Mouse (Mus musculus) lung, embryonic 14.5 days (tissue): ENCODE measurements around the gene Fsd2. TPM values are rescaled to one million over a fixed set of nuclear protein-coding genes. Genes with fewer than 3 reads are reported as not detected.

Experiments used
- ATAC-seq: fragments of 200-750 bp; cut with Nextera tagmentation; 2 replicates; pipeline ENCODE4 v1.8.0; 2017; ENCODE audit warnings: mild to moderate bottlenecking, moderate TSS enrichment, moderate library complexity; ENCODE audit not compliant: insufficient read depth
- DNase-seq: peaks from one replicate; pipeline ENCODE4 v3.0.0-alpha.2; 2015
- H3K27ac ChIP-seq: fragments of 300-500 bp; sonication (generic); 2 replicates; pipeline ENCODE4 v1.5.1; 2014; ENCODE audit warnings: low read depth, mild to moderate bottlenecking, moderate library complexity
- H3K27me3 ChIP-seq: fragments of 300-500 bp; sonication (generic); 2 replicates; pipeline ENCODE4 v1.6.1; 2014; ENCODE audit warnings: low read length, control low read depth; ENCODE audit not compliant: insufficient read depth
- H3K36me3 ChIP-seq: fragments of 300-500 bp; sonication (generic); 2 replicates; pipeline ENCODE4 v1.6.1; 2014; ENCODE audit warnings: control low read depth; ENCODE audit not compliant: insufficient read depth
- H3K4me1 ChIP-seq: fragments of 300-500 bp; sonication (generic); 2 replicates; pipeline ENCODE4 v1.6.1; 2014; ENCODE audit warnings: antibody characterized with exemption, control low read depth; ENCODE audit not compliant: insufficient read depth
- H3K4me2 ChIP-seq: fragments of 300-500 bp; sonication (generic); 2 replicates; pipeline ENCODE4 v1.6.1; 2014; ENCODE audit warnings: mild to moderate bottlenecking
- H3K4me3 ChIP-seq: fragments of 300-500 bp; sonication (generic); 2 replicates; pipeline ENCODE4 v1.5.1; 2014; ENCODE audit warnings: low read depth, low read length
- H3K9ac ChIP-seq: fragments of 300-500 bp; sonication (generic); 2 replicates; pipeline ENCODE4 v1.6.1; 2014
- H3K9me3 ChIP-seq: fragments of 300-500 bp; sonication (generic); 2 replicates; pipeline ENCODE4 v1.6.1; 2016; ENCODE audit warnings: low read depth, low read length, control low read depth
- CTCF ChIP-seq: IDR thresholded peaks from 2 replicates; pipeline ENCODE4 v1.5.1; 2016; ENCODE audit warnings: antibody characterized with exemption, low read depth
- WGBS: fragments of 180-500 bp; shearing (Covaris S2); extraction: QIAGEN DNeasy Blood & Tissue Kit; methylation state at CpG from one replicate; pipeline ENCODE4 v1.1.7; 2014; 5-methylcytosine and 5-hydroxymethylcytosine counted together
- polyA plus RNA-seq: library from polyadenylated mRNA; unstranded; fragments of >200 nt; fragmentation: Nextera tagmentation; extraction: Ambion mirVana; gene quantifications from 2 replicates; pipeline ENCODE4 v1.2.1, GENCODE M21; 2014

Gene Fsd2
- polyA plus RNA-seq, 1 experiment from 2014 or later: 0.12 TPM

GRCm38 (mm10) chr7:81599379-81600280, 32.9 kb upstream of the Fsd2 start:
- Histone ChIP-seq H3K4me3 (no peak overlapping the region), H3K9ac (no peak overlapping the region), H3K9me3 (no peaks in the 10 kb centered on the region), H3K4me2 (no peak overlapping the region), H3K27me3 (no peaks in the 10 kb centered on the region), H3K27ac (no peak overlapping the region), H3K4me1 (no peaks in the 10 kb centered on the region), H3K36me3 (peaks cover 25% of the 10 kb centered on the region)
- WGBS: 50% methylated on average over 8 of the region's 8 CpGs
- TF ChIP-seq CTCF: no peak
- DNase-seq (no peak), ATAC-seq (no peak)

DNA sequence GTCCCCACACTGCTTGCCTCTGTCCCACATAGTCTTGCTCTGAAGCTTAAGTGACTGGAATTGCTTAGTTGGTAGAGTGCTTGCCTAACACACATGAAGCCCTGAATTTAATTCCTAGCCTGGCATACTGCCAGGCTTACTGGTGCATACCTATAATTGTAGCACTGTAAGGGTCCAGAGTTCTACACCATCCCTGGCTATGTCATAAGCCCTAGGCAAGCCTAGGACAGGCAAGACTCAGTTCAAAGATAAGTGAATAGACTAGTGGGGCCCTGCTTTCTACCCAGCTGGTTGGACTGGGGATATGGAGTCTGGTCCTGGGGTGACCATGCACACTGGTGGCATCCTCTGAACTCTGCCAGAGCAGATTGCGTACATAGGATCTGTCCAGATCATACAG, 30.9 kb upstream of the Fsd2 start:
- 96% methylated on average over 1 of the region's 1 CpGs for WGBS
- Histone ChIP-seq H3K27me3 (no peaks in the 10 kb centered on the region), H3K27ac (no peak overlapping the region)

DNA sequence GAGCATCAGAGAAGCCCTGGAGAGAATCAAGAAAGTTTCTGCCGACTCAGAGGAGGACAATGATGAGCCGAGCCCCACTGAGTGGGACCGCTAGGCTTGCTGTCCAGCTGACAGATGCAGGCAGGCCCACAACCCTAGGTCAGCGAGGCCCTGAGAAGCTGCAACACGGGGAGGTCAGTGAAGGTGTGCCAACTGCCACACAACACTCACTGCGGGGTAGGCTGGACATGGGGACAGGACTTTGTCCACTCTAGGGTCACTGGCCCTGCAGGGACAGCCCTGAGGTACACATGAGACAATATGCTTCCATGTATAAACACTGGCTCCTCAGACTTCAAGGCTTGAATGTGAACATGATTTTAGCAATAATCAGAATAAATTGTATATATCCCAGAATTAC, 29.3 kb upstream of the Fsd2 start:
- no peak overlapping the region for H3K4me2 ChIP-seq
- no peaks in the 10 kb centered on the region for H3K4me1 ChIP-seq
- H3K27me3 ChIP-seq: no peaks in the 10 kb centered on the region
- no peak for DNase-seq
- no peaks in the 10 kb centered on the region for H3K9me3 ChIP-seq
- no peak overlapping the region for H3K27ac ChIP-seq
- TF ChIP-seq CTCF: no peak
- WGBS: 86% methylated on average over 6 of the region's 6 CpGs
- no peak overlapping the region for H3K4me3 ChIP-seq
- no peak overlapping the region for H3K9ac ChIP-seq
- ATAC-seq: no peak
- H3K36me3 ChIP-seq: peaks cover 58% of the 10 kb centered on the region

More for the DNA sequence above, 30.9 kb upstream of the Fsd2 start:
- Histone ChIP-seq H3K9me3 (no peaks in the 10 kb centered on the region), H3K36me3 (peaks cover 44% of the 10 kb centered on the region), H3K4me3 (no peak overlapping the region), H3K9ac (no peak overlapping the region), H3K4me2 (no peak overlapping the region), H3K4me1 (no peaks in the 10 kb centered on the region)
- DNase-seq: peak; percentile 21
- TF ChIP-seq CTCF: no peak
- no peak for ATAC-seq

DNA sequence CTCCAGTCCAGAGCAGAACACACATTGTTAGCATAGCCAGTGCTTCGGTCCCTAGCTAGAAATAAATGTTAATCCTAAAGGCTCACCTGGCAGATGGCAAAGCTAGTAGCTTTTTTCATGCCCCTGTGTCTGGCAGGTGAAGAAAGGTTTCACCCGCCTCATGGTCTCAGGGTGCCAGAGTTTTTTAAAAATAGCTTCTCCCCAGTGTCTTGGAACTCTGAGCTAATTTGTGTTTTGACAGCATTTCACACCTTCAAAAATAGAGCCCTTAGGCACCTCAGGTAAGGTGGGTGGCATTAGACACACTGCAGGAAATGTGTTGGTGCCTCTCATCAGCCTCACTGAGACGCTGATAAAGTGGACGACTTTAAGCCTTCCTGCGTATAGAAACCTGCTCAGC, 28.3 kb upstream of the Fsd2 start:
- Histone ChIP-seq H3K4me3 (no peak overlapping the region), H3K4me1 (no peaks in the 10 kb centered on the region), H3K9ac (no peak overlapping the region), H3K4me2 (no peak overlapping the region), H3K27ac (no peak overlapping the region), H3K36me3 (peaks cover 58% of the 10 kb centered on the region), H3K9me3 (no peaks in the 10 kb centered on the region), H3K27me3 (no peaks in the 10 kb centered on the region)
- 66% methylated on average over 5 of the region's 5 CpGs for WGBS
- TF ChIP-seq CTCF: no peak
- DNase-seq: no peak
- ATAC-seq: no peak

- Histone ChIP-seq H3K9ac (no peak overlapping the region), H3K36me3 (peaks cover 60% of the 10 kb centered on the region), H3K27ac (no peak overlapping the region), H3K4me3 (no peak overlapping the region), H3K9me3 (no peaks in the 10 kb centered on the region), H3K27me3 (no peaks in the 10 kb centered on the region), H3K4me2 (no peak overlapping the region), H3K4me1 (no peaks in the 10 kb centered on the region)
- WGBS: 80% methylated on average over 8 of the region's 8 CpGs
- no peak for ATAC-seq
- TF ChIP-seq CTCF: no peak
- DNase-seq: no peak
Observed at GRCm38 (mm10) chr7:81593387-81593786, 26.6 kb upstream of the Fsd2 start.

GRCm38 (mm10) chr7:81592686-81593085, 25.9 kb upstream of the Fsd2 start:
- H3K4me3 ChIP-seq: no peak overlapping the region
- DNase-seq (no peak), ATAC-seq (no peak)
- no peak overlapping the region for H3K9ac ChIP-seq
- WGBS: 65% methylated on average over 9 of the region's 9 CpGs
- no peak overlapping the region for H3K4me2 ChIP-seq
- H3K36me3 ChIP-seq: peaks cover 55% of the 10 kb centered on the region
- no peak for TF ChIP-seq CTCF
- no peaks in the 10 kb centered on the region for H3K4me1 ChIP-seq
- no peaks in the 10 kb centered on the region for H3K27me3 ChIP-seq
- no peaks in the 10 kb centered on the region for H3K9me3 ChIP-seq
- H3K27ac ChIP-seq: no peak overlapping the region

DNA sequence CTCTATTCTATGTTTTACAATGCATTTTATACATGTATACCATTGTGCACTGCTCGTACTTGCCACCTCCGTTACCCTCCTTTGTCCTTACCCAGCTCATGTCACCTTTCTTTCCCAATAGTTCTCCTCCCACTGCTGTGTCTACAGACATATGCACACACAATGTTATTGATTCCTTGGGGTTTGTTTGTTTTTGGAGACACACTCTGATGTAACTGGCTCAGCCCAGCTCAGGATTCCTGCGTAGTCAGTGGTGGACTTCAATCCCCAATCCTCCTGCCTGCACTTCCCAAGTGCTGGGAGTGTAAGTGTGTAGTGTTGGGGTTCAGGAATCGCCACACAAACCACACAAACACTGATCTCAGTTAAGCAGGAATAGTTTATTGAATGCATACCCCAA, 20.5 kb upstream of the Fsd2 start:
- H3K9ac ChIP-seq: no peak overlapping the region
- peaks cover 43% of the 10 kb centered on the region for H3K36me3 ChIP-seq
- no peak overlapping the region for H3K27ac ChIP-seq
- no peak overlapping the region for H3K4me3 ChIP-seq
- TF ChIP-seq CTCF: no peak
- 83% methylated on average over 4 of the region's 4 CpGs for WGBS
- no peaks in the 10 kb centered on the region for H3K4me1 ChIP-seq
- ATAC-seq (no peak), DNase-seq (no peak)
- H3K4me2 ChIP-seq: no peak overlapping the region
- H3K27me3 ChIP-seq: no peaks in the 10 kb centered on the region
- no peaks in the 10 kb centered on the region for H3K9me3 ChIP-seq
